Mouse (Mus musculus) left cerebral cortex, adult 6 months (tissue): Measurements from ENCODE around the gene H3f3a. TPM values are rescaled to one million over a fixed set of nuclear protein-coding genes. Genes with fewer than 3 reads are reported as not detected.

Experiments
- long read RNA-seq, 2 experiments: library from polyadenylated mRNA; unstranded; transcript quantifications; one replicate each; pipeline ENCODE4 v2.0.0; 2019 to 2020
- polyA plus RNA-seq: library from polyadenylated mRNA; unstranded; fragments of <200 nt; fragmentation: Nextera tagmentation; gene quantifications from 2 replicates; pipeline ENCODE4 v1.2.3, GENCODE M21; 2021

H3f3a gene
- 246 and 299 TPM in 2 replicates for polyA plus RNA-seq
- long read RNA-seq, experiment 1, transcript H3f3a-205 (4 exons, 2,841 nt), result major isoform, 267 of 282 reads
- long read RNA-seq, experiment 1, partial matches to known transcripts, result 4 of 282 reads
- long read RNA-seq, experiment 1, other reads (novel, unspliced or antisense), result 11 of 282 reads
- long read RNA-seq, experiment 2, transcript H3f3a-205 (4 exons, 2,841 nt), result major isoform, 241 of 293 reads
- long read RNA-seq, experiment 2, partial matches to known transcripts, result 9 of 293 reads
- long read RNA-seq, experiment 2, other reads (novel, unspliced or antisense), result 43 of 293 reads

GRCm38 (mm10) chr1:180813885-180814740 is at the start of gene H3f3a:
H3f3a (minus strand) TSS chr1:180813943.

GRCm38 (mm10) chr1:180850316-180851270 is 36.9 kb upstream of the H3f3a start, which contains the start of gene Sde2:
Sde2 (plus strand) TSS chr1:180851127.

Other genes with a start within 250 kb of the H3f3a start
- gene Parp1, start 245.0 kb downstream of the H3f3a start, polyA plus RNA-seq, result 32.1 and 36.2 TPM in 2 replicates
- 1.3 and 2.2 TPM in 2 replicates for gene Lin9, start 172.8 kb downstream of the H3f3a start, polyA plus RNA-seq
- gene Mixl1, start 116.9 kb downstream of the H3f3a start, polyA plus RNA-seq, result not detected in 2 replicates
- gene Acbd3, start 87.9 kb downstream of the H3f3a start, polyA plus RNA-seq, result 6.0 TPM in 2 replicates
- gene Sde2, start 37.2 kb upstream of the H3f3a start, polyA plus RNA-seq, result 13.4 and 16.2 TPM in 2 replicates
- 0.28 and 0.59 TPM in 2 replicates for gene Lefty2, start 79.2 kb upstream of the H3f3a start, polyA plus RNA-seq
- gene Pycr2, start 90.3 kb upstream of the H3f3a start, polyA plus RNA-seq, result 65.0 and 74.7 TPM in 2 replicates
- 2.5 and 2.7 TPM in 2 replicates for gene Lefty1, start 121.1 kb upstream of the H3f3a start, polyA plus RNA-seq
- gene Tmem63a, start 128.4 kb upstream of the H3f3a start, polyA plus RNA-seq, result 18.8 and 20.1 TPM in 2 replicates
- 15.9 and 21.4 TPM in 2 replicates for gene Ephx1, start 207.0 kb upstream of the H3f3a start, polyA plus RNA-seq
- not detected in 2 replicates for gene 9130409I23Rik, start 237.3 kb upstream of the H3f3a start, polyA plus RNA-seq